In the genomic region with DNA sequence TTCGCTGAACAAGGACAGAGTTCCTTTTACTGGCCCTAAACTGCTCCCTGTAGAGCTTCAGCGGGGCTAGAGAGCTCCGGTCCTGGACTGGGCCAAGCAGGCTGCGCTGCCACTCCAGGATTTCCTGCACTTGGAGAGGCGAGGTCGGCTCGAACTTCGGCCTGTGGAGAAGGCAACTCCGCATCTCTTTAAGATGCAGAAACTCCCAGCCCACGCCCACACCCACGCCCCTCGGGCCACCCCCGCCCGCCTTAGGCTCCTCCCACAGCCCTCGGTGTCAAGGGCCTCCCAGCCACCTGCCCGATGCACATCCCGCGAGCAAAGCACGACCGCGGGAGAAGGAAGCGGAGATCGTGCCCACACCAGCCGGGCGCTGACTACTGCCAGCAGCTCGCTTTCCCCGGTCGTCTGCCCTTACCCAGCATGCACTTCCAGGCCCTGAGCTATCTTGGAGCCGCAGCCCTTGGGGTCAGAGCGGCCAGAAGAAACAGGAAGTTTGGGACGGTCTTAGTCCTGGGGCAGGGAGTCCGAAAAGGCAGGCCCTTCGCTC, we compare ENCODE assay signal across 8 mouse cellular contexts. TPM values are rescaled to one million over a fixed set of nuclear protein-coding genes. Genes with fewer than 3 reads are reported as not detected.
DNase-seq lines count a peak whose midpoint lies in the region; ATAC-seq lines count a peak whose summit lies in the region.

No protein-coding gene starts in this region.

- H3K27ac ChIP-seq in midbrain, embryonic 11.5 days (ENCODE audit: low read depth, low read length), result no peak overlapping the region

- peak overlapping the region; percentile 51 for H3K4me2 ChIP-seq in midbrain, embryonic 11.5 days

- H3K9ac ChIP-seq in midbrain, embryonic 11.5 days (ENCODE audit: low read length), result peak overlapping the region; percentile 47

- peak; percentile 89 for DNase-seq in adrenal gland, postnatal 10 days
- peak; percentile 82 for DNase-seq in embryo, embryonic 9.5 days (ENCODE audit: extremely low spot score)
- peak; percentile 88 for DNase-seq in kidney, adult 11 months
- peak; percentile 73 for DNase-seq in left cerebral cortex, postnatal 4 days
- DNase-seq in midbrain, embryonic 11.5 days (ENCODE audit: low spot score, missing footprints), result peak; percentile 94
- peak; percentile 30 for DNase-seq in right cerebral cortex, postnatal 4 days
- peak; percentile 86 for DNase-seq in yolk sac, embryonic 10.5 days (ENCODE audit: low spot score)

- peak; percentile 94 for ATAC-seq in granulocyte monocyte progenitor cell, adult 5-6 weeks (replicated peaks; ENCODE audit: poor library complexity, severe bottlenecking)
- ATAC-seq in midbrain, embryonic 11.5 days (ENCODE audit: low FRiP score), result peak; percentile 86

- H3K4me1 ChIP-seq in midbrain, embryonic 11.5 days (ENCODE audit: control insufficient read depth, insufficient read depth, low read length), result no peaks in the 10 kb centered on the region

- peaks cover 2% of the 10 kb centered on the region; the same call in 1 of the 2 replicates for H3K27me3 ChIP-seq in midbrain, embryonic 11.5 days (ENCODE audit: control insufficient read depth, insufficient read depth, low read length)

- H3K4me3 ChIP-seq in midbrain, embryonic 11.5 days (ENCODE audit: low read depth, low read length), result peak overlapping the region; percentile 36

- no peaks in the 10 kb centered on the region for H3K36me3 ChIP-seq in midbrain, embryonic 11.5 days (ENCODE audit: control insufficient read depth, insufficient read depth, low read length)

- WGBS in midbrain, embryonic 11.5 days, result 13% methylated on average over 31 of the region's 33 CpGs

- intact Hi-C loops in left cerebral cortex, postnatal 4 days (cut with DNase I), result no loop called here

- H3K9me3 ChIP-seq in midbrain, embryonic 11.5 days (ENCODE audit: control insufficient read depth, low read length), result no peaks in the 10 kb centered on the region

RNA-seq across cellular contexts. Expression of gene Bcorl1, which starts 26.6 kb away (rescaled TPM):
- 10 to 100 TPM in 1 of 2 experiments, 1 to 10 TPM in 1; 9.9 to 12.6 TPM for total RNA-seq in adrenal gland, postnatal 10 days (2021)
- total RNA-seq in granulocyte monocyte progenitor cell, adult 5-6 weeks (2014; fragmentation: Nextera tagmentation), result 15.5 and 16.6 TPM in 2 replicates
- 3.0 and 9.1 TPM in 2 replicates for total RNA-seq in granulocyte monocyte progenitor cell, adult 5-6 weeks (2017)
- total RNA-seq in left cerebral cortex, postnatal 4 days (2021), result 10 to 100 TPM; 27.9 to 33.5 TPM
- 4.2 and 4.7 TPM in 2 replicates for polyA plus RNA-seq in midbrain, embryonic 11.5 days (2014; fragmentation: Nextera tagmentation; extraction: Ambion mirVana)

RNA-seq across cellular contexts. Expression of gene Utp14a, which starts 57.9 kb away (rescaled TPM):
- 10 to 100 TPM; 14.9 to 18.5 TPM for total RNA-seq in adrenal gland, postnatal 10 days (2021)
- 39.7 and 45.3 TPM in 2 replicates for total RNA-seq in granulocyte monocyte progenitor cell, adult 5-6 weeks (2014; fragmentation: Nextera tagmentation)
- total RNA-seq in granulocyte monocyte progenitor cell, adult 5-6 weeks (2017), result 91.9 and 95.0 TPM in 2 replicates
- 10 to 100 TPM; 24.4 to 26.4 TPM for total RNA-seq in left cerebral cortex, postnatal 4 days (2021)
- polyA plus RNA-seq in midbrain, embryonic 11.5 days (2014; fragmentation: Nextera tagmentation; extraction: Ambion mirVana), result 21.4 and 23.1 TPM in 2 replicates

Comparison
In these comparisons a context has a peak if more than half of its experiments do, and no peak if none do; other contexts are left out.
1. DNase-seq: peak in every context shown above with its lines; median percentile 94 in midbrain, embryonic 11.5 days; 89 in adrenal gland, postnatal 10 days; 88 in kidney, adult 11 months; 86 in yolk sac, embryonic 10.5 days; 82 in embryo, embryonic 9.5 days; 73 in left cerebral cortex, postnatal 4 days; 30 in right cerebral cortex, postnatal 4 days.